Mouse (Mus musculus) left cerebral cortex, postnatal 14 days (tissue): Measurements from ENCODE around the gene Gm10912. TPM values are rescaled to one million over a fixed set of nuclear protein-coding genes. Genes with fewer than 3 reads are reported as not detected.
A peak's percentile ranks its signal among the peaks of the same experiment; 100 is the strongest.
"Not testable (repeated sequence)": the region's sequence is repeated elsewhere in the genome, so short reads cannot be mapped to it uniquely, and the experiment has no call there.

Experiments
- DNase-seq, 2 experiments: peaks; one replicate each; pipeline ENCODE4 v3.0.0; 2021 to 2022; ENCODE audit warnings: low spot score in 2 of 2, mixed read lengths in 1 of 2
- intact Hi-C: fragments of 180-260 bp; cut with DNase I; formaldehyde crosslinking; loops from one replicate; pipeline ENCODE4 v1.15.1; 2025
- long read RNA-seq, 2 experiments: library from polyadenylated mRNA; stranded (forward); transcript quantifications; one replicate each; pipeline ENCODE4 v2.0.0; 2021
- total RNA-seq, 2 experiments: library from RNA; stranded (reverse); gene quantifications; 2 replicates each; pipeline ENCODE4 v1.2.3; 2021

The Gm10912 gene
- total RNA-seq = under 1 TPM; 0.19 to 0.35 TPM
- long read RNA-seq, experiment 1 = 0 reads
- long read RNA-seq, experiment 2 = 0 reads

- DNase-seq, intact Hi-C loops: not testable (repeated sequence)
These were observed at the start of gene Gm10912 for GRCm38 (mm10) chr2:104065526-104065925. Gm10912 (plus strand) TSS chr2:104065826.

DNA sequence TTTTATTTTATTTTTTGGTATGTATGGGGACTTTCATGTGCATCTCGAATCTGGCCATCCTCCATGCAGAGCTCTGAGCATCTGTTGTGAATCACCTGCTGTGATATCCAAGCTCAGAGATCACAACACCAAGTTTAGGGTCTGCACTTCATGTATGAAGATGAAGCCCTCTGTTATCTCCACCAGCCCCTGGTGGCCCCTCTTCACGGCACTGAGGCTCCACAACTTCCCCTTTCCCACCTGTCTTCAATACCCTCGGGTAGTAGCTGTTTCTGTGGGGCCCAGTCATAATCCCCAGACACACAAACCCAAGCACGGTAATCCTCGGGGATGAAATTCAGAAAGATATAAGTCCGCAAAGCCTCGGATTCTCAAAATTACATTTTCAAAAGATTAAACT, 42.5 kb upstream of the Gm10912 start:
- intact Hi-C loops = no loop called here
- no peak for DNase-seq

- no peak for DNase-seq
- intact Hi-C loops = no loop called here
These were observed 41.0 kb upstream of the Gm10912 start for GRCm38 (mm10) chr2:104024656-104025055.

DNA sequence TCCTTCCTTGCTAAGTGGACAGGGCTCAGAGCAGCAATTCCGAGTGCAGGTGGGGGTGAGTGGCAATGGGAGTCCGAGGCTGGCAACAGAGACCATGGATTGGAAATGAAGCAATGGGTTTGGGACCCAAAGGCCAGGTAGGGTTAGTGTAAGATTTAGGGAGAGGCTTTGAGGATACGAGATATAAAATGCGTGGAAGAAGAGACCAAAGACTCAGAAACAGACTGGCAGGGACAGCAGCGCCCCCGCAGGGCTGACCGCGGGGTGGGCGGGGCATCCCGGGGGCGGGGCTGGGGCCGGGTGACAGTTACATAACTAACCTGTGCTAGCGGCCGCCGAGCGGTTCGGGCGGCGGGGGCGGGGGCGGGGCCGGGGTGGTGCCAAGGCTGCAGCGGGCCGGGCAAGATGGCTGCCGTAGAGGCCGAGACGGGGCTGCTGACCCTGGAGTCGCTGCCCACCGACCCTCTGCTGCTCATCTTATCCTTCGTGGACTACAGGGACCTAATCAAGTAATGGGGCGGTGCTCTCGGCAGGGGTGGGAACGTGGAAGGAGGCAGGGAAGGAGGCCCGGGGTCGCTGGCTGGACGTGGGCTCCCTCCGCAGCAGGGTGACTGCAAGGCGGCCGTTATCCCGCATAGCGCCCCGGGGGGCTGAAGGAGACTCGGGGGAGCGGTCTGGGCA, 38.0 kb upstream of the Gm10912 start, which contains the start of gene Fbxo3:
TSS of gene Fbxo3 (plus strand) at position 264 of the 681 bp plus-strand sequence.
- intact Hi-C loops = no loop called here
- DNase-seq = peak; percentile 71 to 77

DNA sequence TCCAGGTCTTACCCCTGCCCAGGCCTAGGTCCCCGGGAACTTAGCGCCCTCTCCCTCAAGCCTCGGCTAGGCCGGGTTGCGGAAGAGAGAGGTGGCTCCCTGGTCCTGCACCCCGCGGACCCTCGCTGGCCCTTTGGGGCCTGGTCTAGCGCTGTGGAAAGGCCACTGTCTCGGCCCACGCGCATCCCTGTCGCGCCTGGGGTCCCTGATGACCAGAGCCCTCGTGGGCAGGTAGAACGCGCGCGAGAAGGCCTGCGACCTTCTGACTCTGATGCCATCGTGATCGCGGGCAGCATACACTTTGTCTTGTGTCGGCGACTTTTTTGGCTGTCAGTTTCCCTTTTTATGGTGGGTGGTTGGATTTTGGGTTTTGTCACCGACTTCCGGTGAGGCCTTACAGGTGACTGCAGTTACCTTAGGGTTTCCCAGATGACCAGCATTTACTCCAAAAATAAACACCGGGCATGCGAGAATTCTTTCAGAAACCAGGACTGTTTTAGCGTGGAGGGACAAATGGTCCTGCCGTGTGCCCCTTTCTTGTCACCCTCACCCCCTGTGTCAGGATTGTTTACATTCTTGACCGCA, 37.4 kb upstream of the Gm10912 start, which contains the start of gene 4931422A03Rik:
TSS of gene 4931422A03Rik (minus strand) at position 223 of the 585 bp plus-strand sequence.
- DNase-seq = peak; percentile 16
- intact Hi-C loops = no loop called here

DNA sequence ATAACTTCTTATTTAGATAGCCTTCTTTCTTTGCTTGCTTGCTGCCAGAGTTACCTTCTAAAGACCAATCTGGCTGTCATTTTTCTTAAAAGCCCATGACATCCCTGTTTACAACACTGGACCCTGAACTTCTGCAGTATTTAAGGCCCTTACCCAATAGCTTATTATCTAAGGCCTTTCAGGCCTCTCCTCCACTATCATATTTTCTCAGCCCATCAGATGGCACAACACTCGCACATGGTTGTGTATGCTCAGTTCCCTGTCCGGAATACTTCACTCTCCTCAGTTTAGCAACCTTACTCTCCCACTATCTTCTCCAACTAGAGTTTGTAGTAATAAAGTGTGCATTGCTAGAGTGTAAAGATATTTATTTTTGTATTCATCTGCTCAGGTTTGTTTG, 36.6 kb upstream of the Gm10912 start:
- DNase-seq = no peak
- intact Hi-C loops = no loop called here

DNA sequence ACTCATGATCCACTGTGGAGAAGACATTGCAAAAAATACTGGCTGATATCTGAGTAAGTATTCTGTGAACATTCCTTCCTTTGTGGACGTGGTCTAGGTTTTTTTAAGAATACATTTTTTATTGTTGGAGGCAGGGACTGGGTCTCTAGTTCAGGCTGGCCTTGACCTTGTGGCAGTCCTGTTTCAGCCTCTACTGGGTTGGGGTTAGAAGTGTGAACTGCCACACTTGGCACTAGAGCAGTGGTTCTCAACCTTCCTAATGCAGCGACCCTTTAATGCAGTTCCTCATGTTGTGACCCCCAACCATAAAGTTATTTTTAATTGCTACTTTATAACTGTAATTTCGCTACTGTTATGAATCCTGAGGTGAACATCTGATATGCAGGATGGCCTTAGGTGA, 35.2 kb upstream of the Gm10912 start:
- no peak for DNase-seq
- intact Hi-C loops = loop anchor here (10.0 kb wide), 2 partner anchors 94 to 394 kb away; partner anchors contain the start of gene A930018P22Rik

DNA sequence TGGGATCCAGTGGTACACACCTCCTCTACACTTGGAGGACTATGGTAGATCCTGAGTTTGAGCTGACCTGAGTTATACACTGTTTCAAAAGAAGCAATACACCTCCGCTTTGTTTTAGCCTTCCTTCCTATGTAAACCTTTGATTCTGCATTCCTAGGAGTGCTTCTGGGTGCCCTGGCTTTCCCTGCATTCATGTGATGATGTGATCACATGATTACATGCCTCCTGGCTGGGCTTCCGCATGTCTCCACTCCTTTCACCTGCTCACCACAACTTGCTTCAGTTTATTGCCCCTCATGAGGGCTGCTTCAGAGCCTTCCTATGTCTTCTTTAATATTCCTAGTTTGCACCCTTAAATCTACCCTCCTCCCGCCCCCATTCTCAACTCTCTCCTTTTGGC, 33.6 kb upstream of the Gm10912 start:
- intact Hi-C loops = loop anchor here (10.0 kb wide), 2 partner anchors 93 to 393 kb away; partner anchors contain the start of gene A930018P22Rik
- DNase-seq = no peak

DNA sequence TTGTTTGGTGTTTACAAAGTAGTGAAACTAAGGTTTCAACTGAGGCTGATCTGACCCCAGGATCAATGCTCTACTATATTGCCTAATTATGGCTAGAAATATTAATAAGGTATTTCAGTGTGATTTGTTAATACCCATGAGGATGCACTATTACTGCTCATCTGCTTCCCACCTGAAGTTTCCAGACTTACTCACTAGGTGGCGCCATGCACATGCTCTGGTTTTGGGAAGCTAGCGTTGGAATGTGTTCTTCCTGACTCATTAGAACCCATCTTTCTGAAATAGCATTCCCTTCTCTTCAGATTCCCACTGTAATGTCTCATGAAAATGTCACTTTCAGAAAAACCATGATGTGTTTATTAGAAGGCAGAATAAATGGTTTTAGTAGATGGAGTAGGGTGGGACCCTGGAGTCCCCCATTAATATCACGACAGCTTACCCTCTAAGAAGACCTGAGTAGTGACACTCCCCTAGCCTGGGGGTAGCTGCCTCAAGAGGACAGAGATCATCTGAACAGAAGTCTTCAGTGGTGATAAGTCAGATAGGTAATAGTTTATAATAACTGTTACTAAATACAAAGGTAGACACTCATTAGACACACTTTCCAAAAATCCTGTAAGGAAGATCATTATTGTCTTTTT, 30.7 kb upstream of the Gm10912 start:
- DNase-seq = peak; percentile 74 to 79
- intact Hi-C loops = loop anchor here (10.0 kb wide), 2 partner anchors 90 to 390 kb away; partner anchors contain the start of gene A930018P22Rik

DNA sequence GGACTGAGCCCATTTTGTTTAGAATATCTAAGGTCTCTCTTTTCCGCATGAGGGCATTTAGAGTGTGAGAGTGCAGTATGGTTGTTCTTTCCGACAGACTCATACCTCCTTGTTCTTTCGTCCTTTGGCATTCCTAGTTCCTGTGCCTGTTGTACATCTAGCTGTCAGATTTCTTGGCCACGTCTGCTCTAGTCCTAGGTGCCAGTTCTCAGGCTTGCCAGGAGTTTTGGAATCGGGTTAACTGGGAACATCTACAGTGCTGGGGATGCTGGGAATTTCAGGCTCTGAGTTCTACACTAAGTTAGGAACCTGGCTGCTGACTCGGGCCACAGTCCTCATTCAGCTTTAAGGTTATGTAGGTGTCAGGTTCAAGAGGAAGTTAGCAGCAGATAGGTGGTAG, 30.0 kb upstream of the Gm10912 start:
- intact Hi-C loops = loop anchor here (10.0 kb wide), 2 partner anchors 89 to 389 kb away; partner anchors contain the start of gene A930018P22Rik
- no peak for DNase-seq

GRCm38 (mm10) chr2:104036316-104036715, 29.3 kb upstream of the Gm10912 start:
- DNase-seq = no peak
- intact Hi-C loops = loop anchor here (10.0 kb wide), 2 partner anchors 88 to 388 kb away; partner anchors contain the start of gene A930018P22Rik

GRCm38 (mm10) chr2:104038236-104038635, 27.4 kb upstream of the Gm10912 start:
- intact Hi-C loops = loop anchor here (10.0 kb wide), 2 partner anchors 87 to 387 kb away; partner anchors contain the start of gene A930018P22Rik
- no peak for DNase-seq

GRCm38 (mm10) chr2:104041632-104042031, 24.0 kb upstream of the Gm10912 start:
- no peak for DNase-seq
- intact Hi-C loops = no loop called here

DNA sequence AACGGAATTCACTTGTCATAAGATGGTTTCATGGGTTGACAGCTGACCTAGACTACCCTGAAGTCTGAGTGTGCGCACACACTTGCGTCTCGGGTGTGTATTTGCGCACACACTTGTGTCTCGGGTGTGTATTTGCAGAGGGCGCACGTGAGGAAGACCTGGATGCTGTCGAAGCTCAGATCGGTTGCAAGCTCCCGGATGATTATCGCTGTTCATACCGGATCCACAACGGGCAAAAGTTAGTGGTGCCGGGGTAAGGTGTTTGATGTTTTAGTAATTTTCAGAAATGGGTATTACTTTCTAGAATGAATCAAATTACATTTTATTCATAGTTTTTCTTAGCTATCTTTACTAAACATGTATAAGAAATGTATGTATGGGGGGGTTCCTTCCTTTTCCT, 22.9 kb upstream of the Gm10912 start:
- intact Hi-C loops = no loop called here
- no peak for DNase-seq

- intact Hi-C loops = no loop called here
- no peak for DNase-seq
These were observed 21.8 kb upstream of the Gm10912 start for GRCm38 (mm10) chr2:104043624-104044478.

- no peak for DNase-seq
- intact Hi-C loops = no loop called here
These were observed 21.0 kb upstream of the Gm10912 start for GRCm38 (mm10) chr2:104044479-104045080.

DNA sequence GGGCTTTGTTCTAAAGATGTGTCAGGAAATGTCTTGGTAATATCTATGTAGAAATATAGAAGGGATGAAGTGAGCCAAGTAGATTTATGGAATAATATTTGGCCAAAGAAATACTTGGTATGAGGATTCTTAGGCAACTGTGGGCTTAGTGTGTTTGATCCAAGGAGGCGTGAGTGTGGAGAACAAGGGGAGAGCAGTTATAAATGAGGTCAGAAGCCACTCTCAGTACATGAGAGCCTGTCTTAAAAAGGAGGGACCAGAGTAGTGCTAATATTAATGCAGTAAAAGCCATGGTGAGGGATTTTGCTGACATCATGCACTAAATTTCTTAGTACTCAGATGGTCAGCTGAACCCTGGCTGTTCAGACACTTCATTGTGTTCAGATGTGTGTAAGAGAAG, 7.2 kb upstream of the Gm10912 start:
- intact Hi-C loops = no loop called here
- DNase-seq = no peak

DNA sequence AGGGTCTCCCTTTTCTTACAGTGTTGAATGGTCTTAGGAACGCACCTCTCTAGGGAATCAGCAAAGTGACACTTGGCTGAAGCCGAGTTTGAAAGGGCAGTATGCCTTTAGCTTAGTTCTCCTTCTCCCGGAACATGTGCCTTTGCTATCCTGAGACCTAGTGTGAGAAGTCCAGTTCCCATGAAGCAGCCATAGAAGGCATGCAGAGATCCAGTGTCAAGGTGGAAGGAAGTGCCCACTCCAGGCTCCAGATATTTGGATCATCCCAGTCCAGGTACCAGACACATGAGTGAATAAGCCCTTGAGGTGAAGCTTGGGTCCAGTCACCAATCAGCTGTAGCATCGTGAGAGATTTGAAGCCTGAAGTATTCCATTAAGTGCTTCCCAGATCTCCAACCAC, 6.7 kb upstream of the Gm10912 start:
- intact Hi-C loops = no loop called here
- no peak for DNase-seq

DNA sequence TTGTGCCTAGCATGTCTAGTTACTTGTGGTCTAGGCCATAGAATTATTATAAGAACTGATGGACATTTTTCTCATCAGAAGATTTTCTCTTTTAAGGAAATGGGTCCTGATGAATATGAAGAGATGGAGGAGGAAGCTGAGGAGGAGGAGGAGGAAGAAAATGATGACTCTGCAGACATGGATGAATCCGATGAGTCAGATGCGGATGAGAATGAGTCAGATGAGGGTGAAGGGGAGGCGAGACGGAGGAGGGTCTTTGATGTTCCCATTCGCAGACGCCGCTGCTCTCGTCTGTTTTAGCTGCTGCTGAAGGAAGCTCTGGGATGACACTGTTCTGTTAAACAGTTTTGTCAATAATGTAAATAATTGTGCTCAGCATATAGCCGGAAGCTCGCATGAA, 5.8 kb upstream of the Gm10912 start:
- no peak for DNase-seq

More for the DNA sequence above, 5.8 kb upstream of the Gm10912 start:
- intact Hi-C loops = no loop called here
